Mouse (Mus musculus) right cerebral cortex, postnatal 36 days (tissue): Measurements from ENCODE around the gene Gm21992.

Experiments used
- DNase-seq, 2 experiments: peaks; one replicate each; pipeline ENCODE4 v3.0.0; 2022; ENCODE audit warnings: low spot score in 2 of 2, mixed read lengths in 1 of 2

Gm21992 gene

DNA sequence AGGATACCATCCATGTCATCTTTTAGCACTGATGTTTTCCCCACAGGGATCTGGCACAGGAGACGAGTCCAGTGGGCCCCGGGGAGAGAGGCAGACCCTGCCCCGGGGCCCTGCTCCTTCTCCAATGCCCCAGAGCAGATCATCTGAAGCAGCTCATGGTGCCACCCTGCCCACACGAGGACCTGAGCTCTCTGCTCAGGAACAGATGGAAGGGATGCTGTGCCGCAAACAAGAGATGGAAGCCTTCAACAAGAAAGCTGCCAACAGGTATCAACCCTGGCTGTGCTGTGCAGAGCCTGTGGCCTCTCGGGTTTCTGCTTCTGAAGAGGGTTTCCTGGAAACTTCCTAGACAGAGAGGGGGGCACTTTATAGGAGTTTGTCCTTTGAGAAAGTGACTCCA is 61.4 kb downstream of the Gm21992 start:
- DNase-seq: no peak

DNA sequence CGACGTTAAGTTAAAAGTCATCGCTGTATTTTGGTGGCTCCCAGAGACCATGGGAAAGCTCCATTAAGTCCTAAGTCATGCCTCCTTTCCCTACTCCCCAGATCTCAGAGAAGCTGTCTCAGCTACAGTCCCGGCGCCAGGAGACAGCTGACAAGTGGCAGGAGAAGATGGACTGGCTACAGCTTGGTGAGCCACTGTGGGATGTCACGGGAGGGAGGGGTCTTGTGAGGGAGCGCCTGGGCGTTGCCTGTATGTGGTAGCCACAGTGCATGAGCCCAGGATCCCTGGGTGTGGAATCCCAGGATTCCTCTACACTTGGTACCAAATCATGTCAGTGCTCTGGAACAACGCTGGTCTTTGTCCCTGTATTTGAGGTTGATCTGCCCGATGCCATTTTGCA is 62.9 kb downstream of the Gm21992 start:
- no peak for DNase-seq

DNA sequence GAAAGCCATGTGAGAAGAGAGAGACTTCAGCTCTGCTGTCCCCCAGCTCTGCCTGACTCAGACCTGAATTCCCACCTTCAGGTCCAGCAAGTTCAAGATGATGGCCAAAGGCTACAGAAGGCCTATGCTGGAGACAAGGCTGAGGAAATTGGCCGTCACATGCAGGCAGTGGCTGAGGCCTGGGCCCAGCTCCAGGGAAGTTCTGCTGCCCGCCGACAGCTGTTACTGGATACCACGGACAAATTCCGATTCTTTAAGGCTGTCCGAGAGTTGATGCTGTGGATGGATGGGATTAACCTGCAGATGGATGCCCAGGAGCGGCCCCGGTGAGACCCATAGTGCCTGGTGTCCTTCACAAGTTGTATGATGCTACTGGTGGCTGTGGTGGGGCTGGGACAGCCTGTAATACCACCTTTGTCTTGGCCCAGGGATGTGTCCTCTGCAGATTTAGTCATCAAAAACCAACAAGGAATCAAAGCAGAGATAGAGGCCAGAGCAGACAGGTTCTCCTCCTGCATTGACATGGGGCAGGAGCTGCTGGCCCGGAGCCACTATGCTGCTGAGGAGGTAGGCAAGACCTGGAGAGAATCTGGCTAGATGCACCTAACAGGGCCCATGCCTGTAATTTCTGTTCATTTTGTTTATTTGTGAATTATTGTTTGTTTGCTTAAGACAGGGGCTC is 63.6 kb downstream of the Gm21992 start:
- DNase-seq: no peak

DNA sequence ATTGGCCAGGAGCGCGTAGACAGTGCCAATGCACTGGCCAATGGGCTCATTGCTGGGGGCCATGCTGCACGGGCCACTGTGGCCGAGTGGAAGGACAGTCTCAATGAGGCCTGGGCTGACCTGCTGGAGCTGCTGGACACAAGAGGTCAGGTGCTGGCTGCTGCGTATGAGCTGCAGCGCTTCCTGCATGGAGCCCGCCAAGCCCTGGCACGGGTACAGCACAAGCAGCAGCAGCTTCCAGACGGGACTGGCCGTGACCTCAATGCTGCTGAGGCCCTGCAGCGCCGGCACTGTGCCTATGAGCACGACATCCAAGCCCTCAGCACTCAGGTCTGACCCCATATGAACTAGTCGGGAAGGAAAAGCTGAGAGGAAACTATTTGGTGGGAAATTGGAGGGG is 64.8 kb downstream of the Gm21992 start:
- DNase-seq: no peak

DNA sequence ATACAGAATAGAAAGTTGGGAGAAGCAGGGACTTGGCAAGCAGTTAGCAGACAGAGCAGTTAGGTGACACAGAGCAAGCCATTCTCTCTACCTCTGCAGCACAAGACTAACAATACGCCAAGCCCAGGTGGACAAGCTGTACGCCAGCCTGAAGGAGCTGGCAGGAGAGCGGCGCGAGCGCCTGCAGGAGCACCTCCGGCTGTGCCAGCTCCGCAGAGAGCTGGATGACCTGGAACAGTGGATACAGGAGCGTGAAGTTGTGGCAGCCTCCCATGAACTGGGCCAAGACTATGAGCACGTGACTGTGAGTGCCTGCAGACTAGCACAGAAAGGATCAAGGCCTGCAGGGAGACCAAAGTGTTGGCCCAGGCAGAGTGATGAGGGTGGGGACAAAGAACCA is 65.7 kb downstream of the Gm21992 start:
- DNase-seq: peak in 1 of 2 experiments; percentile 40

DNA sequence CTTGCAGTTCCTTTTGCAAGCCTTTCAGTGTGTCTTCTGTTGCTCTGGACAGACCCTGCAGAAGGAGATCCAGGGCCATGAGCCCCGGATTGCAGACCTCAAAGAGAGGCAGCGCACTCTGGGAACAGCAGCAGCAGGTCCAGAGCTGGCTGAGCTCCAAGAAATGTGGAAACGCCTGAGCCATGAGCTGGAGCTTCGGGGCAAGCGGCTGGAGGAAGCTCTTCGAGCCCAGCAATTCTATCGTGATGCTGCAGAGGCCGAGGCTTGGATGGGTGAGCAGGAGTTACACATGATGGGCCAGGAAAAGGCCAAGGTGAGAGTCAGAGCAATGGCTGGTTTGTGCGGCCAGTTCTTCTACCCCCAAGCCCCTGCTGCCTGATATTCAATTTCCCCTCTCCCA is 66.4 kb downstream of the Gm21992 start:
- no peak for DNase-seq

DNA sequence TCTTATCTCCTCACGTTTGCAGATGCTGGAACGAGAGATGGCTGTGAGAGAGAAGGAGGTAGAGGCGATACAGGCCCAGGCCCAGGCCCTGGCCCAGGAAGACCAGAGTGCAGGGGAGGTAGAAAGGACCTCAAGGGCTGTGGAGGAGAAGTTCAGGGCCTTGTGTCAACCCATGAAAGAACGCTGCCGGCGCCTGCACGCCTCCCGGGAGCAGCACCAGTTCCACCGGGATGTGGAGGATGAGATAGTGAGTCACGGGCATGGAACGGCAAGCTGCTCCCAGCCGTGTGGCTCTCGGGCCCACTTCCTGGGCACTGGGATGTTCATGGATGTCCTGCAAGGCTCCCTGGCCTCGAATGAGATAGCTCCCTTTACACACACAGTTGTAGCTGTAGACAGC is 67.4 kb downstream of the Gm21992 start:
- no peak for DNase-seq

DNA sequence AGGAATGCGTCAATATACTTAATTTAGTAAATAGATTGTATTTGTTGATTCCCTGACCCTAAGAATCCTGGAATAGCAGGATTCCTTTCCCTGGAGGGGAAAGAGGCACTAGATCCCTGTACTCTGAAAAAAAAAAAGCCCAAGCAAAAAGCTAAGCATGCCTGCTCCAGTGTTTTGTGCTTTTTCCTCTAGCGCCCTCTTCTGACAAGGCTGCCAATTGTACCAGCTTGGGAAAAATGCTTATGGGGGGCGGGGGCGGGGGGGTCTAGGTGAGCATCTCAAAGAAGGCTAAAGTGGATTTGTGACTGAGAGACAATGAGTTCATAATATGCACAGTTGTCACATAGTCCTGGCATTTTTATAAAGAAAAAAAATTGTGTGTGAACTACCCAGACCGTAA is 67.9 kb downstream of the Gm21992 start:
- no peak for DNase-seq

DNA sequence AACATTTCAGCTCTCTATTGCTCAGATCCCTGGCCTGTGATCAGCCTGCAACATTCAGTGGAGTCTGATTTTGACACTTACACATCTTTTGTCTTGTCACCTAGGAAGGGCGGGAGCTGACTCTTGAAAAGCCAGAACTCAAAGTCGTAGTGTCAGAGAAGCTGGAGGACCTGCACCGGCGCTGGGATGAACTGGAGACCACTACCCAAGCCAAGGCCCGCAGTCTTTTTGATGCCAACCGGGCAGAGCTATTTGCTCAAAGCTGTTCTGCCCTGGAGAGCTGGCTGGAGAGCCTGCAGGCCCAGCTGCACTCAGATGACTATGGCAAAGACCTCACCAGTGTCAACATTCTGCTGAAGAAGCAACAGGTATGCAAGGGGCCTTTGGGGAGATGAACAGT is 69.2 kb downstream of the Gm21992 start:
- no peak for DNase-seq

DNA sequence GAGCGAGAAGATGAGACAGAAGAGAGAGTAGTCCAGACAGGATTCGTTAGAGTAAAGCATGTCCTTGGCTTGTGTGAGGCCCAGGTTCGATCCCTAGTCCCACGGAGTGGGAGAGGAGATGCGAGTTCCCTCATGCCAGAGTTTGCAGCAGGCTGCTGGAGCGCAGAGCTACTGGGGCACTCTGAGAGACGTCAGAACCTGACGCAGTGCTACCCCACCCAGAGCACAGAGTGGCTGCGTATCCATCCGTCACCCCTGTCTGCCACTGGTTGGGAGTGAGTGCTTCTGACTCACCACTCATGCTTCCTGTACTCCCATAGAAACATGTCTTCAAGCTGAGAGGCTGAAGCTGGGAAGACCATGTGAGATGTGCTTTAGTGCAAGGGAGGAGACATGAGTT is 69.9 kb downstream of the Gm21992 start:
- DNase-seq: no peak

DNA sequence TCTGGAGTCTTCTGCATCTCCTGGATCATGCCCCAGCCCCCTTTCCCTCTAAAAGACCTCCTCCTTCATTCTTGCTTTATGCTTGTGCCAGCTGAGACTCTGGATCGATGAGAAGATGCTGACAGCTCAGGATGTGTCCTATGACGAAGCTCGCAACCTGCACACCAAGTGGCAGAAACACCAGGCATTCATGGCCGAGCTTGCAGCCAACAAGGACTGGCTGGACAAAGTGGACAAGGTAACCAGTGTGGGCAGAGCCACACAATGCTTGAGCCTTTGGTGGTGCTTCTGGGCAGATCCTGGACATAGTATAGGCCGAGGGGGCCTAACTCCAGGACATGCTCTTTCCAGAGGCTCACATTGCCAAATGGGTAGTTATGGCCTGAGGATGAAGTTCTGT is 71.7 kb downstream of the Gm21992 start:
- no peak for DNase-seq

DNA sequence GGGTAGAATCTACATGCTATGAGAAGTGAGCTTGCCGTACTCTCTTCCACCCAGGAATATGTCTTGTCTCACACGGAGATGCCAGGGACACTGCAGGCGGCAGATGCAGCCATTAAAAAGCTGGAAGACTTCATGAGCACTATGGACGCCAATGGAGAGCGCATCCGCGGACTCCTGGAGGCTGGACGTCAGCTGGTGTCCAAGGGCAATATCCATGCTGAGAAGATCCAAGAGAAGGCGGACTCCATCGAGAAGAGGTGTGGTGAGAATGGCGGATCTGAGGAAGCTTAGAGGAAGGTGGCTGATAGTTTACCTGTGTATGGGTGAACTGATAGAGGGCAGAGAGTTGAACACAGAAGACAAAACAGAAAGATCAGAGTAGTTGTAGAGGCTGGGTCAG is 72.4 kb downstream of the Gm21992 start:
- no peak for DNase-seq

DNA sequence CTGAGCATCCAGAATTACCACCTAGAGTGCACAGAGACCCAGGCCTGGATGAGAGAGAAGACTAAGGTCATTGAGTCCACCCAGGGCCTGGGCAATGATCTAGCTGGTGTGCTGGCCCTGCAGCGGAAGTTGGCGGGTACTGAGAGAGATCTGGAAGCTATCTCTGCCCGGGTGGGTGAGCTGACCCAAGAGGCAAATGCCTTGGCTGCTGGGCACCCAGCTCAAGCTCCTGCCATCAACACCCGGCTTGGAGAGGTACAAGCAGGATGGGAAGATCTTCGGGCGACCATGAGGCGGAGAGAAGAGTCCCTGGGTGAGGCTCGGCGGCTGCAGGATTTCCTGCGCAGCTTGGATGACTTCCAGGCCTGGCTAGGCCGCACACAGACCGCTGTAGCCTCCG is 73.5 kb downstream of the Gm21992 start:
- no peak for DNase-seq

DNA sequence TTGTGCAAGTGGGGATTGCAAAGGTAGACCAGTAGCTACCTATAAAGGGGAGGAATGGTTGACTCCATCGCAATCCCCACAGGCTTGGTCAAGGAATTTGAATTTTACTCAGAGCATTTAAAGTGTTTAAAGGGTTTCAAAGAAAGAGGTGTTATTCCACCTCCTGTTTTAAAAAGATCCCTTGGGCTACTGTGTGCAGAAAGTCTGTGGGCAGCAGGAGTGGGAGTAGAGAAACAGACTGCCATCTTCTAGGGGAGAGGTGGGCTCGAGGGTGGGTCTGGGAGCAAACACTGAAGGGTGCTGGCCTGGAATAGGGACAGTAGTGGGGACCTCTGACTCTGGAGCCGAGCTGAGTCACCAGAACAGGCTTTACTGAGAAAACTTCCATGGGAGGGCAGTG is 78.4 kb downstream of the Gm21992 start:
- DNase-seq: no peak

DNA sequence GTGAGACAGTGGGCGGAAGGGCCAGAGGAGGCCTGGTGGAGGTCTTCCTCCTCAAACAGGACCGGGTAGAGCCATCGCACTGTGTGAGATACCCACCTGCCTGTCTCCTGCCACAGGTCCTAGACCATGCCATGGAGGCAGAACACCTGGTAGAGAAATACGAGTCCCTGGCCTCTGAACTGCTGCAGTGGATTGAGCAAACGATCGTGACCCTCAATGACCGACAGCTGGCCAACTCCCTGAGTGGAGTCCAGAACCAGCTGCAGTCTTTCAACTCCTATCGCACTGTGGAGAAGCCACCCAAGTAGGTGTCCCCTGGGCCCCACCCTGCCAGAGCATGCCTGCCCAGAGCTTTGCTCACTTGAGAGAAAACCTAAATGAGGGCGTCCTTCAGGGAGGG is 82.2 kb downstream of the Gm21992 start:
- no peak for DNase-seq

DNA sequence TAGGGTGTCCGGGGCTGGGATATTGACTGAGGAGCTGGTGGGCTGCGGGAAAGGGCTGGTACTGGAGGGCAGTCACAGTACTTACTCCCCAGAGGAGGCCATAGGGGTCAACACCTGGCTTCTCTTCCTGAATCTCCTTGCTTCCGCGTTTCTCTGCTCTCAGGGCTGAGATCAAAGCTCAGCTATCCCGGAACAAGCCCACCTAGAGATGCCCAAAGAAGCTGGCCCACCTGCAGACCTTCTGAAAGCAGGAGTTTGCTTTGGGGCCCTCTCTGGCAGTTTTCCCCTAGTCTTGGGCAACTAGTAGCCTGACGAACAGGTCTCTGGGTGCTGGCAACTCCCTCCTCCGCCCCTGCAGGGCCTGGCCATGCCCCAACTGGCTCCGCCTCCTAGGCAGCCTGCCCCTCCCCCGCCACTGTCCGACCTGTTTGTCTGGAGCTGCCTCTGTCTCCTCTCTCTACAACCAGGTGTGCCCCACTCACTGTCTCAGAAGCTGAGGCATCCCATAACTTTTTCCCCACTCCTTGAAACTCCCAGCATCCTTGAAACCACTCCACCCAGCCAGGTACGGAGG is 90.7 kb downstream of the Gm21992 start:
- DNase-seq: no peak

DNA sequence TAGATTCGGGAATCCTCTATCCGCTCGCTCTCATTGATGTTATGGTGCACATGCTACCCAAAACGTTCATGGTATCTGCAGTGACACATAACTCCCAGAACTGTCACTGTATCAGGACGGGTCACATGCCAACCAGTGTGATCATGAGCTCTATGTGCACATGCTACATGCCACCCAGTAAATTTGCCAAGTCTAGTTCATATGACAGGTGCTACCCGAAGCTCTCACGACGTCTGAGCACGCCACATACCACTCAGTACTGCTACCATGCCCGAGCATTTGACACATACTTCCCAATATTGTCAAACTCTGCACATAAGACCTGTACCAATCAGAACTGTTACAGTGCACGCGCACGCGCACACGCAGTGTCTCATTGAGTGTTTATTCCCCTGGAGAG is 91.3 kb downstream of the Gm21992 start:
- DNase-seq: no peak

DNA sequence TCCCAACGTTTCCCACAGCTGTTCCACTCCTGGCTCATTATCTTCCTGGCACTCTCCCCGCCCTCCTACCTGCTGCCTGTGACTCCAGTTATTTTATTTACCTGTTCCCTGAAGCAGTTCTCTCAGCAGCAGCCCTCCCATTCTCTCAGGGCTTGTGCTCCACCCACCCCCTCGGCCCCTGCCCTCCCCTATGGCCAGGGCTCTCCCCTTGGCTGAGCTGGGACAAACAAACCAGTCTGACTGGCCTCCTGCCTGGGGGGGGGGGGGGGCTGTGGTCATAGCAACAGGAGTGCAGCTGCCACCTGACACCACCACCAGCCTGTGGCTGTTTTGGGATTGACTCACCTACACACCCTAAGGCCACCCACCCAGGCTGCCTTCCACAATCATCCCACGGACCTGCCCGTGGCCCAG is 92.1 kb downstream of the Gm21992 start:
- no peak for DNase-seq

DNA sequence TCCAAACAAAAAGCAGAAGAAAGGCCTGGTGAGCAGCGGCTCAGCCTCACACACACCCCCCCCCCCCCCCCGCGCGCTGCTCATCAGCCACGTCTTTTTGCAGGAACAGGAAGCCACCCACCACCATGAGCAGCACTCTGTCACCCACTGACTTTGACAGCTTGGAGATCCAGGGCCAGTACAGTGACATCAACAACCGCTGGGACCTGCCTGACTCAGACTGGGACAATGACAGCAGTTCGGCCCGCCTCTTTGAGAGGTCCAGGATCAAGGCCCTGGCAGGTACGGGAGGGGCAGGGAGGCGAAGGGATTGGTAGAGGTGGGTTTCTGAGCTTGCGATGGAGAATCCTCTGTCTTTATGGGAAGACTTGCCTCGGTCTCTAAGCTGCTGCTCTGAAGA is 92.7 kb downstream of the Gm21992 start:
- DNase-seq: no peak

DNA sequence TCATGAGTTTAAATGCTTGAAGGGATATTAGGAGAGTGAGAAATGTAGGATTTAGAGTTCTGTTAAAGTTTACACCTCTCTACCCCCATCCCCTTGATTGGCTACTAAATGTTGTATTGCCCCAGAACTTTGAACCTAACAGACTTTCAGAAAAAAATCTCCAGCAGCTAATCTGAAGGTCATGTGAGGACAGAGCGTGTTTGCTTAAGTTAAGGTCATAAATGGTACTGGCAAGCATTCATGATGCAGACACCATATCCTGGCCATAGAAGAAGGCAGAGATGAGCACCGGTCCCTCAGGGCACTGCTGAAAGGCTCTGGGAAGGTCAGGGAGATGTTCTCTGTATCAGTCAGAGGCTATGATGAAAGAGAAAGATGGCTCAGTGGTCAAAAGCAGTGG is 94.1 kb downstream of the Gm21992 start:
- no peak for DNase-seq

DNA sequence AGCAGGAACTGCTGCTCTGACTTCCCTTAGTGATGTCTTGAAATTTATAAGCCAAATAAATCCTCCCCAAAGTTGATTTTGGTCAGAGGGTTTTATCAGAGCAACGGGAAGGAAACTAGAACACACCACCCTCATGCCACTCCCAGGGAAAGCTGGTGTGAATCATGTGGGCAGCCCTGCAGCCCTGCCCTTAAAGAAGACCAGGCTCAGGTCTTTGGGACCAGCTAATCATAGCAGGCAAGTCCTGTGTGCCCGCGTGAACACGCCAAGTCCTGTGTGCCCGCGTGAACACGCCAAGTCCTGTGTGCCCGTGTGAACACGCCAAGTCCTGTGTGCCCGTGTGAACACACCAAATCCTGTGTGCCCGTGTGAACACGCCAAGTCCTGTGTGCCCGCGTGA is 94.7 kb downstream of the Gm21992 start:
- DNase-seq: no peak

DNA sequence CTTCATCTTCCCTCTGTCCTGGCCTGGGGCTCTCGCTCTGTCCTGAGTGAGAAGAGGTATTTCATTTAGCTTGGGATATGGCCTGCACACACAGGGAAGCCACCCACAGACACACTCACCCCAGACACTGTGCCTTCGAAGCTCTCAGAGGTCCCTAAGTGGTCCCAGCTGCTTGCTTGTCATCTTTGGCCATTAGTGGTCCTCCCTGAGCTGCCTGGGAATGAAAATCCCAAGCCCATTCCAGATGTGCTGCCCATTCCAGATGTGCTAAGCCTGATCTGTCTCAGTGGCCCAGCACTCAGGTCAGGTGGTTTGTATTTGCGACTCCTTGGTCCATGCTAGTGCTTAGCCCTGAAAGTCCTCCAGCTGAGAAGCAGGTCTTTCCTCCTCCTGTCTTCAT is 97.5 kb downstream of the Gm21992 start:
- DNase-seq: no peak

DNA sequence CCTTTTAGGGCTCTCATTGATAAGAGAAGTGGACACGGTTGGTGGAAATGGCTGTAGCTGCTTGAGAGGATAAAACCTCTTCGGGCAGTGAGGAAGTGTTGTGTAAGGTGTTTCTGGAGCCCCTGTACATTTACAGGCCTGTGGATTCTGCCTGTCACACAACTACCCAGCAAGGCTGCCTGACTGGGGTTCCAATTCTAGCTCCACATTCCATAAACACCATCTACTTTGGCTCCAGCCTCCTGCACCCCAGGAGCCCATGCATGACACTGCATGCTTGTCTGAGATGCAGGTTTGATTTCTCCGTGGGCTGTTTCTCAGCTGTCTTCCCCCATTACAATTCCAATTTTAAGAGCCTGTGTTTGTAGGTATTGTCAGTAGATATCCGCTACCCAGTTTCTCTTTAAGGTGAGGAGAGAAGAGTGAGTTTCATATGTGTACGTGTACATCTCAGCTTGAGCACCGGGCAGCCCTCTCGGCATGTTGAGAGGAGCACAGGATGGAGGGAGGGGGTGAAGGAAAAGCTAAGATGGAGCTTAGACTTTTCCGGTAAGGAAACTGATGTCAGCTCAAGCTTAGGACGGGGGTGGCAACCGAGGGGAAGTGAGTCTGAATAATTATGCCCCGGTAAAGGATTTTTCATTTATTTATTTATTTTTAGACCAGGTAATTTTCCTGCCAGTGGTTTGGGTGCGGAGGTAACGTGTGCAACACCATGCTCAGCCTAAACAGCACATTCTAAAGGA is 98.5 kb downstream of the Gm21992 start:
- no peak for DNase-seq
